Mouse (Mus musculus) limb, embryonic 15.5 days (tissue): ENCODE measurements around the gene 5730596B20Rik. TPM values are rescaled to one million over a fixed set of nuclear protein-coding genes. Genes with fewer than 3 reads are reported as not detected.

ENCODE experiments used
- ATAC-seq: fragments of 200-750 bp; cut with Nextera tagmentation; 2 replicates; pipeline ENCODE4 v1.8.0; 2017; ENCODE audit warnings: low read depth, moderate TSS enrichment; ENCODE audit not compliant: insufficient number of reproducible peaks, low FRiP score, low TSS enrichment
- H3K27ac ChIP-seq: fragments of 300-500 bp; sonication (generic); 2 replicates; pipeline ENCODE4 v1.5.1; 2015; ENCODE audit warnings: moderate library complexity, mild to moderate bottlenecking, inconsistent platforms
- H3K27me3 ChIP-seq: fragments of 300-500 bp; sonication (generic); 2 replicates; pipeline ENCODE4 v1.6.1; 2015; ENCODE audit warnings: inconsistent platforms
- H3K36me3 ChIP-seq: fragments of 300-500 bp; sonication (generic); 2 replicates; pipeline ENCODE4 v1.6.1; 2015; ENCODE audit warnings: inconsistent platforms
- H3K4me1 ChIP-seq: fragments of 300-500 bp; sonication (generic); 2 replicates; pipeline ENCODE4 v1.6.1; 2015; ENCODE audit warnings: inconsistent platforms
- H3K4me2 ChIP-seq: fragments of 300-500 bp; sonication (generic); 2 replicates; pipeline ENCODE4 v1.6.1; 2015; ENCODE audit warnings: mild to moderate bottlenecking, inconsistent platforms
- H3K4me3 ChIP-seq: fragments of 300-500 bp; sonication (generic); 2 replicates; pipeline ENCODE4 v1.5.1; 2015; ENCODE audit warnings: mild to moderate bottlenecking, inconsistent platforms
- H3K9ac ChIP-seq: fragments of 300-500 bp; sonication (generic); 2 replicates; pipeline ENCODE4 v1.6.1; 2015; ENCODE audit warnings: inconsistent platforms
- H3K9me3 ChIP-seq: fragments of 300-500 bp; sonication (generic); 2 replicates; pipeline ENCODE4 v1.6.1; 2016; ENCODE audit warnings: inconsistent platforms
- WGBS: fragments of 180-500 bp; shearing (Covaris S2); methylation state at CpG from one replicate; pipeline ENCODE4 v1.1.7; 2015; 5-methylcytosine and 5-hydroxymethylcytosine counted together
- polyA plus RNA-seq: library from polyadenylated mRNA; unstranded; fragments of >200 nt; fragmentation: Nextera tagmentation; extraction: Ambion mirVana; gene quantifications from 2 replicates; pipeline ENCODE4 v1.2.1, GENCODE M21; 2015

5730596B20Rik gene
- polyA plus RNA-seq, 1 experiment from 2014 or later = 0.26 TPM

- Histone ChIP-seq H3K27ac (no peak overlapping the region), H3K9ac (peak overlapping the region; percentile 42; the same call in 1 of the 2 replicates), H3K4me1 (peaks cover 43% of the 10 kb centered on the region), H3K27me3 (peaks cover 70% of the 10 kb centered on the region), H3K9me3 (no peaks in the 10 kb centered on the region), H3K4me3 (peak overlapping the region; percentile 49), H3K36me3 (peaks cover 8% of the 10 kb centered on the region; the same call in 1 of the 2 replicates), H3K4me2 (peak overlapping the region; percentile 95)
- ATAC-seq = peak; percentile 37; the same call in 1 of the 2 replicates
- WGBS = 11% methylated on average over 46 of the region's 46 CpGs
Observed at GRCm38 (mm10) chr6:52203371-52204049, 26.2 kb downstream of the 5730596B20Rik start.

GRCm38 (mm10) chr6:52204050-52204752 lies 26.9 kb downstream of the 5730596B20Rik start, which contains the start of gene Hoxa5:
TSS of gene Hoxa5 (minus strand) at chr6:52204587.
- Histone ChIP-seq H3K9ac (peak within 1 kb of the TSS; percentile 42; the same call in 1 of the 2 replicates), H3K36me3 (peaks cover 8% of the 10 kb centered on the region; the same call in 1 of the 2 replicates), H3K9me3 (no peaks in the 10 kb centered on the region), H3K4me3 (peak within 1 kb of the TSS; percentile 49), H3K27me3 (peaks cover 71% of the 10 kb centered on the region), H3K27ac (no peak within 1 kb of the TSS), H3K4me1 (peaks cover 50% of the 10 kb centered on the region), H3K4me2 (peak within 1 kb of the TSS; percentile 95)
- WGBS = 6% methylated on average over 65 of the region's 65 CpGs
- no peak for ATAC-seq

- peaks cover 73% of the 10 kb centered on the region for H3K27me3 ChIP-seq
- peak overlapping the region; percentile 8; the same call in 1 of the 2 replicates for H3K4me2 ChIP-seq
- H3K4me3 ChIP-seq = no peak overlapping the region
- peaks cover 56% of the 10 kb centered on the region for H3K4me1 ChIP-seq
- 47% methylated on average over 14 of the region's 14 CpGs for WGBS
- H3K27ac ChIP-seq = no peak overlapping the region
- H3K36me3 ChIP-seq = peaks cover 8% of the 10 kb centered on the region; the same call in 1 of the 2 replicates
- ATAC-seq = no peak
- no peak overlapping the region for H3K9ac ChIP-seq
- no peaks in the 10 kb centered on the region for H3K9me3 ChIP-seq
Observed at GRCm38 (mm10) chr6:52205221-52205620, 27.9 kb downstream of the 5730596B20Rik start.

GRCm38 (mm10) chr6:52205638-52206621 lies 28.6 kb downstream of the 5730596B20Rik start:
- H3K9me3 ChIP-seq = no peaks in the 10 kb centered on the region
- peak overlapping the region; percentile 8; the same call in 1 of the 2 replicates for H3K4me2 ChIP-seq
- no peak overlapping the region for H3K9ac ChIP-seq
- no peak overlapping the region for H3K27ac ChIP-seq
- H3K4me3 ChIP-seq = no peak overlapping the region
- peaks cover 8% of the 10 kb centered on the region; the same call in 1 of the 2 replicates for H3K36me3 ChIP-seq
- ATAC-seq = no peak
- peaks cover 57% of the 10 kb centered on the region for H3K4me1 ChIP-seq
- H3K27me3 ChIP-seq = peaks cover 68% of the 10 kb centered on the region
- WGBS = 39% methylated on average over 55 of the region's 55 CpGs

- no peak for ATAC-seq
- no peaks in the 10 kb centered on the region for H3K9me3 ChIP-seq
- no peak overlapping the region for H3K4me3 ChIP-seq
- H3K4me2 ChIP-seq = no peak overlapping the region
- H3K27ac ChIP-seq = no peak overlapping the region
- WGBS = 44% methylated on average over 4 of the region's 4 CpGs
- H3K9ac ChIP-seq = no peak overlapping the region
- H3K27me3 ChIP-seq = peaks cover 65% of the 10 kb centered on the region
- H3K36me3 ChIP-seq = peaks cover 8% of the 10 kb centered on the region; the same call in 1 of the 2 replicates
- H3K4me1 ChIP-seq = peaks cover 68% of the 10 kb centered on the region
Observed at GRCm38 (mm10) chr6:52206882-52207683, 29.8 kb downstream of the 5730596B20Rik start.

- Histone ChIP-seq H3K4me3 (no peak overlapping the region), H3K9ac (no peak overlapping the region), H3K4me1 (peaks cover 72% of the 10 kb centered on the region), H3K27ac (no peak overlapping the region), H3K27me3 (peaks cover 61% of the 10 kb centered on the region), H3K4me2 (no peak overlapping the region), H3K9me3 (no peaks in the 10 kb centered on the region), H3K36me3 (peaks cover 5% of the 10 kb centered on the region; the same call in 1 of the 2 replicates)
- ATAC-seq = no peak
Observed at GRCm38 (mm10) chr6:52207684-52207976, 30.3 kb downstream of the 5730596B20Rik start.

- Histone ChIP-seq H3K36me3 (peaks cover 5% of the 10 kb centered on the region; the same call in 1 of the 2 replicates), H3K27me3 (peaks cover 57% of the 10 kb centered on the region), H3K9ac (0 out of 2 replicates have a peak within 1 kb of the TSS, but pooled peaks have one; percentile 8), H3K4me2 (peak within 1 kb of the TSS; percentile 71), H3K4me1 (peaks cover 74% of the 10 kb centered on the region), H3K27ac (peak within 1 kb of the TSS; percentile 17; the same call in 1 of the 2 replicates), H3K4me3 (peak within 1 kb of the TSS; percentile 39), H3K9me3 (no peaks in the 10 kb centered on the region)
- no peak for ATAC-seq
- WGBS = 8% methylated on average over 45 of the region's 47 CpGs
Observed at GRCm38 (mm10) chr6:52208072-52208867, 31.0 kb downstream of the 5730596B20Rik start, which contains the start of gene Hoxa6. TSS of gene Hoxa6 (minus strand) at chr6:52208722.

GRCm38 (mm10) chr6:52208868-52209684 lies 31.8 kb downstream of the 5730596B20Rik start:
- peaks cover 68% of the 10 kb centered on the region for H3K4me1 ChIP-seq
- 0 out of 2 replicates have a peak overlapping the region, but pooled peaks have one; percentile 8 for H3K9ac ChIP-seq
- no peaks in the 10 kb centered on the region for H3K9me3 ChIP-seq
- WGBS = 28% methylated on average over 18 of the region's 18 CpGs
- peak overlapping the region; percentile 39 for H3K4me3 ChIP-seq
- H3K36me3 ChIP-seq = peaks cover 5% of the 10 kb centered on the region; the same call in 1 of the 2 replicates
- H3K27ac ChIP-seq = peak overlapping the region; percentile 17; the same call in 1 of the 2 replicates
- ATAC-seq = no peak
- peaks cover 53% of the 10 kb centered on the region for H3K27me3 ChIP-seq
- H3K4me2 ChIP-seq = peak overlapping the region; percentile 71

GRCm38 (mm10) chr6:52209685-52210046 lies 32.4 kb downstream of the 5730596B20Rik start:
- ATAC-seq = no peak
- no peaks in the 10 kb centered on the region for H3K9me3 ChIP-seq
- H3K36me3 ChIP-seq = peaks cover 5% of the 10 kb centered on the region; the same call in 1 of the 2 replicates
- H3K9ac ChIP-seq = 0 out of 2 replicates have a peak overlapping the region, but pooled peaks have one; percentile 8
- peaks cover 53% of the 10 kb centered on the region for H3K27me3 ChIP-seq
- H3K4me1 ChIP-seq = peaks cover 62% of the 10 kb centered on the region
- peak overlapping the region; percentile 71 for H3K4me2 ChIP-seq
- no peak overlapping the region for H3K27ac ChIP-seq
- WGBS = 32% methylated on average over 12 of the region's 12 CpGs
- peak overlapping the region; percentile 39 for H3K4me3 ChIP-seq
